Mouse (Mus musculus) right cerebral cortex, postnatal 25 days (tissue): Measurements from ENCODE around the gene Dnlz.

Experiments
- DNase-seq: peaks from one replicate; pipeline ENCODE4 v3.0.0; 2022

Dnlz gene

GRCm38 (mm10) chr2:26356678-26357077, 4.8 kb upstream of the Dnlz start:
- no peak for DNase-seq

GRCm38 (mm10) chr2:26356231-26356630, 4.3 kb upstream of the Dnlz start:
- DNase-seq: no peak

- DNase-seq: no peak
These were observed 2.5 kb upstream of the Dnlz start for GRCm38 (mm10) chr2:26354401-26354800.

GRCm38 (mm10) chr2:26353066-26353980, 1.4 kb upstream of the Dnlz start:
- no peak for DNase-seq

GRCm38 (mm10) chr2:26352291-26352910, 491 bp upstream of the Dnlz start:
- DNase-seq: no peak

- DNase-seq: no peak
These were observed 3.7 kb downstream of the Dnlz start for GRCm38 (mm10) chr2:26348241-26348640.

- DNase-seq: no peak
These were observed 9.1 kb downstream of the Dnlz start for GRCm38 (mm10) chr2:26342609-26343490.

GRCm38 (mm10) chr2:26342044-26342443, 9.9 kb downstream of the Dnlz start:
- DNase-seq: peak; percentile 73

GRCm38 (mm10) chr2:26341510-26341981, 10.4 kb downstream of the Dnlz start:
- peak; percentile 57 for DNase-seq

- no peak for DNase-seq
These were observed 12.7 kb downstream of the Dnlz start for GRCm38 (mm10) chr2:26339204-26339551.

GRCm38 (mm10) chr2:26338302-26339203, 13.4 kb downstream of the Dnlz start:
- DNase-seq: no peak

GRCm38 (mm10) chr2:26330702-26331101, 21.2 kb downstream of the Dnlz start:
- no peak for DNase-seq

- DNase-seq: no peak
These were observed 21.8 kb downstream of the Dnlz start for GRCm38 (mm10) chr2:26330056-26330468.

GRCm38 (mm10) chr2:26329402-26329801, 22.5 kb downstream of the Dnlz start:
- DNase-seq: no peak

- no peak for DNase-seq
These were observed 24.1 kb downstream of the Dnlz start for GRCm38 (mm10) chr2:26327852-26328251.

- no peak for DNase-seq
These were observed 26.3 kb downstream of the Dnlz start for GRCm38 (mm10) chr2:26325386-26326181.

GRCm38 (mm10) chr2:26324917-26325316, 27.0 kb downstream of the Dnlz start:
- no peak for DNase-seq

GRCm38 (mm10) chr2:26323589-26324325, 28.2 kb downstream of the Dnlz start:
- DNase-seq: no peak

GRCm38 (mm10) chr2:26320245-26321185, 31.4 kb downstream of the Dnlz start:
- no peak for DNase-seq
